Mouse (Mus musculus) lung, adult 2 months (tissue): ENCODE measurements around the gene Kcnh2.

ENCODE experiments used
- CTCF ChIP-seq: fragments of 200-500 bp; IDR thresholded peaks from 2 replicates; pipeline ENCODE4 v1.5.1; 2011; ENCODE audit warnings: mild to moderate bottlenecking, low read length, control low read depth; ENCODE audit not compliant: insufficient read depth
- POLR2A ChIP-seq: fragments of 200-500 bp; IDR thresholded peaks from 2 replicates; pipeline ENCODE4 v1.6.1; 2011; ENCODE audit warnings: low read depth, mild to moderate bottlenecking, control low read depth, low read length, borderline replicate concordance; ENCODE audit errors: extremely low read depth

DNA sequence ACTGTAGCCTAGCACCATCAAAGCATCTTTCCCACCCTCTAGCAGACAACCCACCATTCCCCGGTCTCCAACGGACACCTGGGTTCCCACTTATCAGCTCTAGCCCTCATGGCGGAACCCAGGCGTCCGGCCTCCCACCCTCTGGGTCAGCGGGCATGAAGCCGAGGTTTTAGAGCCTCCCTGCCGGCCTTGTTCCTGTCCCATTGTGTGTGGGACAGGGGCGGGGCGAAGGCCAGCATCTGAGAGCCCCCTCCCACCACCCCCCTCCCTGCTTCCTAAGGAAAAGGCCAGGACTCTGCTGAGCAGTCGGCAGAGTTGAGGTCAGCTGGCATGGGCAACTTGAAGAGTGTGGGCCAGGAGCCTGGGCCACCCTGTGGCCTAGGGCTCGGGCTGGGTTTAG lies 13.1 kb upstream of the Kcnh2 start, which contains the start of gene Nos3:
- peak; percentile 50; the same call in 1 of the 2 replicates for TF ChIP-seq POLR2A
- TF ChIP-seq CTCF = no peak
